Mouse (Mus musculus) kidney, adult 8-10 months (tissue): ENCODE data around the gene Chrnb2.

Experiments used
- DNase-seq, 2 experiments: peaks; one replicate each; pipeline ENCODE4 v3.0.0; 2022

Chrnb2 gene

DNA sequence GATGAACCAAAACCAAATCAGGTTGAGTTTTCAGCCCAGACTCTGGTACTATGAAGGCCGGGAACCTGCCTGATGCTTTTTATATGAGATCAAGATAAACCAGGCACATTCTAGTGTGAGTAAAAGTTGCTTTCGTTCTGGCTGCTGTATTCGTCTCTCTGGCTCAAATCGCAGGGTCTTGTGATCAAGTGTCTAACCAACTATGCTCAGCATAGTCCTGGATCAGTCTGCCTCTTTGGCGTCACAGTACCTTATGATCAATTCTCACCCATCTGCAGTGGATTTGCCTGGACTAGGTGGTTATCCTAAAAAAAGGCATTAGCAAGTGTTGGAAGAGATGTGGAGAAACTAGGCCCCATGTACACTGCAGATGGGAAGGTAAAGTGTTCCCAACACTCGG lies 60.4 kb downstream of the Chrnb2 start:
- DNase-seq, result no peak

DNA sequence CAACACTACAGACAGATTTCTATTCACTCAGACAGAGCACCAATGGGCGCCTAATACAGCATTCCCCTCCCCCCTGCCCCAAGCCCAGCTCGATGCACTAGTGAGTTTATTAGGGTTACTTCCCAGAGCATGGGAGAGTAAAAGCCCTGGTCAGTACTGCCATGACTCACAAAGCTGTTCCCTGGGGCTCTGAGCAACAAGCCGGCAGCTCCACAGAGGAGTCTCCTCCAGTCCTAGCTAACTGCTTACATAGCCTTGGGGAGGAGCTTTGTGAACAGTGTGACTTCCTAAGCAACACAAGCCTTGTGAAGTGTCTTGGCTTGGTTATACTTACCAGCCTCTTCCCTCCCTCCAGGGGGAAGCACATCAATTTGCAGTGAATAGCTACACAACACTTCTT lies 60.8 kb downstream of the Chrnb2 start:
- no peak for DNase-seq

GRCm38 (mm10) chr3:89700461-89700860 lies 64.0 kb downstream of the Chrnb2 start:
- no peak for DNase-seq

DNA sequence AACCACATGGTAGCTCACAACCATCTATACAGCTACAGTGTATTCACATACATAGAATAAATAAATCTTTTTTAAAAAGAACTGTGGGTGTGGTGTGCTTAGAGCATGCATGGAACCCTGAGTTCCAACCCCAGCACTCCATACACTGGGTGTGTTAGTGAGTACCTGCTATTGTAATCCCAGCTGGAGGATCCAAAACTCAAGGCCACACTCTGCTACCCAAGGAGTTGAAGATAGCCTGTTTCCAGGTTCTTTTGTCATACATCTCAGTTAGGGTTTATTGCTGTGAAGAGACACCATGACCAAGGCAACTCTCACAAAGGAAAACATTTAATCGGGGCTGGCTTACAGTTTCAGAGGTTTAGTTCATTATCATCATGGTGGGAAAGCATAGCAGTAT lies 65.5 kb downstream of the Chrnb2 start:
- DNase-seq, result no peak
